Mouse (Mus musculus) bone marrow, adult 2 months (tissue): Measurements from ENCODE around the gene Tcaf2.

Source experiments
- CTCF ChIP-seq: fragments of 200-500 bp; IDR thresholded peaks from 2 replicates; pipeline ENCODE4 v1.5.1; 2011; ENCODE audit warnings: low read length, control low read depth; ENCODE audit not compliant: control insufficient read depth, insufficient read depth
- POLR2A ChIP-seq: fragments of 200-500 bp; IDR thresholded peaks from 2 replicates; pipeline ENCODE4 v1.6.1; 2011; ENCODE audit warnings: low read depth, mild to moderate bottlenecking, control low read depth, low read length, borderline replicate concordance; ENCODE audit not compliant: control insufficient read depth

DNA sequence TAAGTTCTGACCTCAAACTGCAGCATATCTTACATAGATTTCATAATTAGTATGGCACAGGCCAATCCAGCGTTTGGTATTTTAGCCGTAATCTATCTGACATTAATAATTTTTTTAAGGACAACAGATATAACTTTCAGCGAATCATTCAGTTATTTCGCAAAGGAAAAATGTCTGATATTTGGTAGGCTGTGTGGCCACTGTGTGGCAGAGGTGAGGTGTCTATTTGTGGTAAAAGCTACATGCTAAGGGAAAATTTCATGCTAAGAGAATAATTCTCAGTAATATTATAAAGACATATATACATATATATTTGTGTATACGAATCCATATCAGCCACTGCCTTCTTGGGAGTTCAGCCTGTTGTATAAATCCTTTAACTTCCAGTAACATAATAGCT is 58.5 kb downstream of the Tcaf2 start:
- TF ChIP-seq POLR2A (no peak), CTCF (no peak)
